Mouse (Mus musculus) kidney, embryonic 16.5 days (tissue): ENCODE measurements around the gene Fgfrl1. TPM values are rescaled to one million over a fixed set of nuclear protein-coding genes. Genes with fewer than 3 reads are reported as not detected.

Source experiments
- ATAC-seq: fragments of 200-750 bp; cut with Nextera tagmentation; 2 replicates; pipeline ENCODE4 v1.8.0; 2017; ENCODE audit warnings: moderate TSS enrichment; ENCODE audit not compliant: low FRiP score, low TSS enrichment
- H3K27ac ChIP-seq: fragments of 300-500 bp; sonication (generic); 2 replicates; pipeline ENCODE4 v1.5.1; 2014; ENCODE audit warnings: low read length
- H3K27me3 ChIP-seq: fragments of 300-500 bp; sonication (generic); 2 replicates; pipeline ENCODE4 v1.6.1; 2014; ENCODE audit warnings: low read length, control low read depth, mixed read lengths; ENCODE audit not compliant: insufficient read depth
- H3K36me3 ChIP-seq: fragments of 300-500 bp; sonication (generic); 2 replicates; pipeline ENCODE4 v1.6.1; 2014; ENCODE audit warnings: low read length, control low read depth, mixed read lengths; ENCODE audit not compliant: insufficient read depth
- H3K4me1 ChIP-seq: fragments of 300-500 bp; sonication (generic); 2 replicates; pipeline ENCODE4 v1.6.1; 2014; ENCODE audit warnings: low read length, control low read depth, mixed read lengths; ENCODE audit not compliant: insufficient read depth
- H3K4me2 ChIP-seq: fragments of 300-500 bp; sonication (generic); replicated peaks from 2 replicates; pipeline ENCODE4 v1.6.1; 2014; ENCODE audit warnings: low read depth, low read length
- H3K4me3 ChIP-seq: fragments of 300-500 bp; sonication (generic); 2 replicates; pipeline ENCODE4 v1.5.1; 2014; ENCODE audit warnings: mild to moderate bottlenecking, low read length
- H3K9ac ChIP-seq: fragments of 300-500 bp; sonication (generic); replicated peaks from 2 replicates; pipeline ENCODE4 v1.6.1; 2014; ENCODE audit warnings: low read length
- H3K9me3 ChIP-seq: fragments of 300-500 bp; sonication (generic); 2 replicates; pipeline ENCODE4 v1.6.1; 2016; ENCODE audit warnings: low read length, control low read depth
- WGBS: fragments of 180-500 bp; shearing (Covaris S2); extraction: QIAGEN DNeasy Blood & Tissue Kit; methylation state at CpG from one replicate; pipeline ENCODE4 v1.1.7; 2014; 5-methylcytosine and 5-hydroxymethylcytosine counted together
- polyA plus RNA-seq: library from polyadenylated mRNA; unstranded; fragments of >200 nt; fragmentation: Nextera tagmentation; extraction: Ambion mirVana; gene quantifications from 2 replicates; pipeline ENCODE4 v1.2.1, GENCODE M21; 2015

Gene Fgfrl1
- polyA plus RNA-seq, 1 experiment from 2014 or later, result 13.8 TPM

- Histone ChIP-seq H3K9ac (peak overlapping the region; percentile 72), H3K27ac (no peak overlapping the region)
- WGBS, result 7% methylated on average over 5 of the region's 5 CpGs
Measured at GRCm38 (mm10) chr5:108676772-108677498, 15.2 kb upstream of the Fgfrl1 start.

GRCm38 (mm10) chr5:108677605-108678295 lies 14.4 kb upstream of the Fgfrl1 start:
- Histone ChIP-seq H3K9me3 (no peaks in the 10 kb centered on the region), H3K27ac (peak overlapping the region; percentile 48), H3K4me2 (peak overlapping the region; percentile 68), H3K27me3 (no peaks in the 10 kb centered on the region), H3K9ac (peak overlapping the region; percentile 72), H3K36me3 (no peaks in the 10 kb centered on the region), H3K4me1 (peaks cover 20% of the 10 kb centered on the region), H3K4me3 (peak overlapping the region; percentile 35)
- WGBS, result 4% methylated on average over 25 of the region's 25 CpGs
- ATAC-seq, result peak; percentile 72

More at GRCm38 (mm10) chr5:108676772-108677498, 15.2 kb upstream of the Fgfrl1 start:
- H3K4me2 ChIP-seq, result peak overlapping the region; percentile 68
- H3K36me3 ChIP-seq, result peaks cover 4% of the 10 kb centered on the region; the same call in 1 of the 2 replicates
- H3K9me3 ChIP-seq, result no peaks in the 10 kb centered on the region
- peaks cover 20% of the 10 kb centered on the region for H3K4me1 ChIP-seq
- peak overlapping the region; percentile 35 for H3K4me3 ChIP-seq
- no peaks in the 10 kb centered on the region for H3K27me3 ChIP-seq
- ATAC-seq, result peak; percentile 60

- Histone ChIP-seq H3K27me3 (no peaks in the 10 kb centered on the region), H3K4me3 (no peak overlapping the region), H3K9ac (no peak overlapping the region), H3K4me1 (peaks cover 20% of the 10 kb centered on the region), H3K9me3 (no peaks in the 10 kb centered on the region), H3K36me3 (no peaks in the 10 kb centered on the region), H3K4me2 (no peak overlapping the region), H3K27ac (no peak overlapping the region)
- ATAC-seq, result no peak
- 91% methylated on average over 6 of the region's 6 CpGs for WGBS
Measured at GRCm38 (mm10) chr5:108678296-108678854, 13.8 kb upstream of the Fgfrl1 start.

- Histone ChIP-seq H3K4me3 (no peak overlapping the region), H3K27ac (no peak overlapping the region), H3K9me3 (no peaks in the 10 kb centered on the region), H3K36me3 (no peaks in the 10 kb centered on the region), H3K27me3 (no peaks in the 10 kb centered on the region), H3K4me1 (peaks cover 20% of the 10 kb centered on the region), H3K9ac (no peak overlapping the region), H3K4me2 (no peak overlapping the region)
- 64% methylated on average over 3 of the region's 3 CpGs for WGBS
- no peak for ATAC-seq
Measured at GRCm38 (mm10) chr5:108679909-108680308, 12.3 kb upstream of the Fgfrl1 start.

GRCm38 (mm10) chr5:108680871-108681270 lies 11.3 kb upstream of the Fgfrl1 start:
- WGBS, result 92% methylated on average over 6 of the region's 6 CpGs

GRCm38 (mm10) chr5:108689091-108689490 lies 3.1 kb upstream of the Fgfrl1 start:
- no peak for ATAC-seq
- no peaks in the 10 kb centered on the region for H3K9me3 ChIP-seq
- WGBS, result 78% methylated on average over 5 of the region's 5 CpGs
- H3K36me3 ChIP-seq, result no peaks in the 10 kb centered on the region
- H3K4me3 ChIP-seq, result no peak overlapping the region
- peaks cover 18% of the 10 kb centered on the region for H3K4me1 ChIP-seq
- H3K27ac ChIP-seq, result no peak overlapping the region
- H3K27me3 ChIP-seq, result no peaks in the 10 kb centered on the region
- no peak overlapping the region for H3K9ac ChIP-seq
- no peak overlapping the region for H3K4me2 ChIP-seq

More at GRCm38 (mm10) chr5:108680871-108681270, 11.3 kb upstream of the Fgfrl1 start:
- Histone ChIP-seq H3K27me3 (no peaks in the 10 kb centered on the region), H3K4me1 (peaks cover 16% of the 10 kb centered on the region), H3K36me3 (no peaks in the 10 kb centered on the region), H3K4me3 (no peak overlapping the region), H3K4me2 (no peak overlapping the region), H3K9me3 (no peaks in the 10 kb centered on the region), H3K27ac (no peak overlapping the region), H3K9ac (no peak overlapping the region)
- no peak for ATAC-seq

GRCm38 (mm10) chr5:108691152-108691551 lies 1.0 kb upstream of the Fgfrl1 start:
- no peak overlapping the region for H3K27ac ChIP-seq
- 74% methylated on average over 4 of the region's 4 CpGs for WGBS
- 0 out of 2 replicates have a peak, but pooled peaks cover under 1% of the 10 kb centered on the region for H3K36me3 ChIP-seq
- no peak for ATAC-seq
- H3K4me1 ChIP-seq, result peaks cover 32% of the 10 kb centered on the region
- no peaks in the 10 kb centered on the region for H3K27me3 ChIP-seq
- no peak overlapping the region for H3K4me2 ChIP-seq
- H3K4me3 ChIP-seq, result no peak overlapping the region
- no peak overlapping the region for H3K9ac ChIP-seq
- no peaks in the 10 kb centered on the region for H3K9me3 ChIP-seq

- Histone ChIP-seq H3K36me3 (0 out of 2 replicates have a peak, but pooled peaks cover 3% of the 10 kb centered on the region), H3K27ac (peak overlapping the region; percentile 60), H3K4me1 (peaks cover 49% of the 10 kb centered on the region), H3K9me3 (no peaks in the 10 kb centered on the region), H3K27me3 (no peaks in the 10 kb centered on the region), H3K4me3 (peak overlapping the region; percentile 88), H3K9ac (peak overlapping the region; percentile 94), H3K4me2 (peak overlapping the region; percentile 81)
- WGBS, result 0% methylated on average over 37 of the region's 43 CpGs
- ATAC-seq, result peak; percentile 94
Measured at GRCm38 (mm10) chr5:108693872-108694288, 1.7 kb downstream of the Fgfrl1 start.

GRCm38 (mm10) chr5:108694352-108695261 lies 2.4 kb downstream of the Fgfrl1 start:
- WGBS, result under 1% methylated on average over 74 of the region's 99 CpGs
- peak; percentile 50 for ATAC-seq
- Histone ChIP-seq H3K4me3 (peak overlapping the region; percentile 88), H3K27me3 (no peaks in the 10 kb centered on the region), H3K9ac (peak overlapping the region; percentile 94), H3K27ac (peak overlapping the region; percentile 60), H3K4me2 (peak overlapping the region; percentile 81), H3K36me3 (0 out of 2 replicates have a peak, but pooled peaks cover 3% of the 10 kb centered on the region), H3K4me1 (peaks cover 52% of the 10 kb centered on the region), H3K9me3 (no peaks in the 10 kb centered on the region)
